Comparison of ENCODE assay signal across 27 mouse cellular contexts in the genomic region with DNA sequence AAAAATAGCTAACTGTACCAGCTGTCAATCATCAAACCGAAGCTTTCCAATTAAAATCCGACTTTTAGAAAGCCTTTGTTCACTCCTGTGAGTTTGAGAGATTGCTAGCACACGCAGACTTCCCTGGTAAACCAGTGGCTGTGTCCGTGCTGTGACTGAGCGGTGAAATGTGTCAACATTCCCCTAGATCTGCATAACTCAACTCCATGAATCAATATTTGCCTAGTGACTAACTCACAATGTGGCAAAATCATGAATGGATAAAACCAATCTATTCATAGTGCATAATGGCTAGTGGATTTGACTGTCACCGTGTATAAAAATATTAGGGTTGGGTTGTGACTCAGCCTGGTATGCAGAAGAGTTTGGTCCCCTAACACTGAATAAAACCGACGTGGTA.
DNase-seq lines count a peak whose midpoint lies in the region; ATAC-seq and TF ChIP-seq lines count a peak whose summit lies in the region.
"Had no signal": no experiment of that assay in that cellular context is flagged by ENCODE, and none has a peak within 500 bp of the region (broad histone marks: within the 10 kb centered on the region; RNA-seq: fewer than 3 reads in every experiment).

No protein-coding gene starts in this region.

- no peak for TF ChIP-seq CTCF in stomach, postnatal 0 days (IDR thresholded peaks at IDR 0.05; ENCODE audit: low read depth)

- no peaks in the 10 kb centered on the region for H3K9me3 ChIP-seq in lung, embryonic 16.5 days (ENCODE audit: control insufficient read depth, low read length)
- H3K9me3 ChIP-seq in stomach, postnatal 0 days (ENCODE audit: control insufficient read depth, low read length): no peaks in the 10 kb centered on the region
- H3K9me3 ChIP-seq in midbrain, embryonic 14.5 days (ENCODE audit: control insufficient read depth, low read length): no peaks in the 10 kb centered on the region
- H3K9me3 ChIP-seq: embryonic facial prominence, embryonic 10.5 days; liver, embryonic 13.5 days; neural tube, embryonic 15.5 days had no signal

- H3K36me3 ChIP-seq in lung, embryonic 16.5 days (ENCODE audit: control insufficient read depth, insufficient read depth, low read length): no peaks in the 10 kb centered on the region
- no peaks in the 10 kb centered on the region for H3K36me3 ChIP-seq in stomach, postnatal 0 days (ENCODE audit: control insufficient read depth, insufficient read depth, low read length)
- no peaks in the 10 kb centered on the region for H3K36me3 ChIP-seq in midbrain, embryonic 14.5 days (ENCODE audit: control insufficient read depth, insufficient read depth, low read length)
- H3K36me3 ChIP-seq: embryonic facial prominence, embryonic 10.5 days; heart, embryonic 13.5 days; hindbrain, embryonic 12.5 days; liver, embryonic 13.5 days; midbrain, embryonic 10.5 days; neural tube, embryonic 15.5 days had no signal

- H3K4me1 ChIP-seq in lung, embryonic 16.5 days (replicated peaks; ENCODE audit: control insufficient read depth, insufficient read depth, low read length): peaks cover 3% of the 10 kb centered on the region; the same call in 1 of the 2 replicates
- no peaks in the 10 kb centered on the region; the same call in 1 of the 2 replicates for H3K4me1 ChIP-seq in stomach, postnatal 0 days (replicated peaks; ENCODE audit: control insufficient read depth, insufficient read depth)
- no peaks in the 10 kb centered on the region for H3K4me1 ChIP-seq in midbrain, embryonic 14.5 days (ENCODE audit: control insufficient read depth, insufficient read depth, low read length)
- H3K4me1 ChIP-seq: hindbrain, embryonic 12.5 days; liver, embryonic 13.5 days had no signal

- 58% methylated on average over 8 of the region's 8 CpGs for WGBS in lung, embryonic 16.5 days
- 56% methylated on average over 8 of the region's 8 CpGs for WGBS in stomach, postnatal 0 days
- WGBS in midbrain, embryonic 14.5 days: 90% methylated on average over 8 of the region's 8 CpGs

- peak; percentile 80 for TF ChIP-seq EP300 in stomach, postnatal 0 days (optimal IDR thresholded peaks at IDR 0.05)

- H3K27me3 ChIP-seq in lung, embryonic 16.5 days (ENCODE audit: control insufficient read depth, insufficient read depth, low read depth, low read length): no peaks in the 10 kb centered on the region
- H3K27me3 ChIP-seq in stomach, postnatal 0 days (ENCODE audit: control insufficient read depth, insufficient read depth, low read length): no peaks in the 10 kb centered on the region
- no peaks in the 10 kb centered on the region for H3K27me3 ChIP-seq in midbrain, embryonic 14.5 days (ENCODE audit: control insufficient read depth, insufficient read depth, low read length)
- H3K27me3 ChIP-seq: heart, embryonic 13.5 days; hindbrain, embryonic 12.5 days; liver, embryonic 13.5 days; neural tube, embryonic 15.5 days; Patski had no signal

- peak overlapping the region; percentile 67 for H3K27ac ChIP-seq in lung, embryonic 16.5 days (ENCODE audit: low read length)
- peak overlapping the region; percentile 71 for H3K27ac ChIP-seq in stomach, postnatal 0 days (replicated peaks)
- no peak overlapping the region for H3K27ac ChIP-seq in midbrain, embryonic 14.5 days (replicated peaks; ENCODE audit: low read depth, low read length)
- H3K27ac ChIP-seq: embryonic facial prominence, embryonic 10.5 days; heart, adult 2 months; heart, embryonic 13.5 days; hindbrain, embryonic 12.5 days; kidney, postnatal 0 days; left cerebral cortex, adult 2 months; liver, embryonic 13.5 days; midbrain, embryonic 10.5 days; neural tube, embryonic 15.5 days had no signal

- H3K4me2 ChIP-seq in lung, embryonic 16.5 days (ENCODE audit: low read depth, low read length): no peak overlapping the region
- H3K4me2 ChIP-seq in stomach, postnatal 0 days (replicated peaks; ENCODE audit: low read depth): no peak overlapping the region
- H3K4me2 ChIP-seq in midbrain, embryonic 14.5 days (ENCODE audit: low read length): no peak overlapping the region
- H3K4me2 ChIP-seq: heart, embryonic 13.5 days; hindbrain, embryonic 12.5 days; liver, embryonic 13.5 days; neural tube, embryonic 15.5 days had no signal

- H3K4me3 ChIP-seq in lung, embryonic 16.5 days (ENCODE audit: low read length): no peak overlapping the region
- H3K4me3 ChIP-seq in stomach, postnatal 0 days (ENCODE audit: low read depth, low read length): no peak overlapping the region
- H3K4me3 ChIP-seq in midbrain, embryonic 14.5 days (replicated peaks; ENCODE audit: low read depth, low read length): no peak overlapping the region
- H3K4me3 ChIP-seq: embryonic facial prominence, embryonic 10.5 days; heart, adult 2 months; heart, embryonic 13.5 days; hindbrain, embryonic 12.5 days; left cerebral cortex, adult 2 months; liver, embryonic 13.5 days; midbrain, embryonic 10.5 days; neural tube, embryonic 15.5 days had no signal

- peak; percentile 72 for ATAC-seq in lung, embryonic 16.5 days (ENCODE audit: low read depth)
- peak; percentile 92 for ATAC-seq in stomach, postnatal 0 days (ENCODE audit: low FRiP score, low TSS enrichment)
- ATAC-seq in midbrain, embryonic 14.5 days (ENCODE audit: low FRiP score, low TSS enrichment): no peak
- ATAC-seq: CD4-positive, CD25-positive, alpha-beta regulatory T cell, adult 4 months; forebrain, postnatal 0 days; Patski had no signal

- H3K9ac ChIP-seq in lung, embryonic 16.5 days (ENCODE audit: low read length): no peak overlapping the region
- H3K9ac ChIP-seq in stomach, postnatal 0 days (ENCODE audit: low read length): no peak overlapping the region
- H3K9ac ChIP-seq in midbrain, embryonic 14.5 days (replicated peaks; ENCODE audit: low read length): no peak overlapping the region
- H3K9ac ChIP-seq: forebrain, postnatal 0 days; heart, embryonic 13.5 days; hindbrain, embryonic 12.5 days; liver, embryonic 13.5 days; neural tube, embryonic 15.5 days had no signal

- DNase-seq in lung, postnatal 4 days: no peak
- peak; percentile 91 for DNase-seq in Muller cell, postnatal 12 days (ENCODE audit: inconsistent ontology term)
- peak; percentile 51 for DNase-seq in lung, postnatal 25 days (ENCODE audit: low spot score)
- DNase-seq in stomach, postnatal 0 days (ENCODE audit: low spot score): peak; percentile 62
- no peak for DNase-seq in kidney, postnatal 36 days
- no peak for DNase-seq in midbrain, embryonic 14.5 days
- DNase-seq: cerebellum, adult 11 months; cerebellum, adult 9-11 months; forebrain, postnatal 0 days; gastrocnemius, postnatal 25 days; heart, adult 2 months; heart, postnatal 14 days; kidney, adult 18-20 months; liver, embryonic 13.5 days; right cerebral cortex, adult 18-20 months; right cerebral cortex, postnatal 4 days; thymus, postnatal 14 days had no signal

Comparison
In these comparisons a context has a peak if more than half of its experiments do, and no peak if none do; other contexts are left out.
1. DNase-seq: peak in Muller cell, postnatal 12 days (single experiment), lung, postnatal 25 days (single experiment) and stomach, postnatal 0 days (single experiment); none in lung, postnatal 4 days (0 of 2), kidney, postnatal 36 days (0 of 2) and midbrain, embryonic 14.5 days (single experiment).